Mouse (Mus musculus): ENCODE measurements around the gene St6gal2. TPM values are rescaled to one million over a fixed set of nuclear protein-coding genes. Genes with fewer than 3 reads are reported as not detected.

St6gal2 gene
- total RNA-seq (2021) = 10 to 100 TPM; 36.7 to 47.0 TPM
- long read RNA-seq, experiment 1, full-length matches to known transcripts = 24 of 40 reads
- long read RNA-seq, experiment 1, partial matches to known transcripts = 6 of 40 reads
- long read RNA-seq, experiment 1, other reads (novel, unspliced or antisense) = 10 of 40 reads
- long read RNA-seq, experiment 2, full-length matches to known transcripts = 18 of 22 reads
- long read RNA-seq, experiment 2, partial matches to known transcripts = 1 of 22 reads
- long read RNA-seq, experiment 2, other reads (novel, unspliced or antisense) = 3 of 22 reads

- Histone ChIP-seq H3K27ac (peak within 1 kb of the TSS; percentile 98), H3K4me3 (peak within 1 kb of the TSS; percentile 87)
- no peak for TF ChIP-seq CTCF (IDR thresholded peaks at IDR 0.05)
- DNase-seq (ENCODE audit: extremely low spot score in 1 of 2, low spot score in 2 of 2) = peak; percentile 75 to 78
- intact Hi-C loops (cut with DNase I) = loop anchor here (5.0 to 10.0 kb wide), 3 partner anchors 38 to 361 kb away; no protein-coding TSS in a partner anchor
Observed at GRCm38 (mm10) chr17:55445250-55446184, at the start of gene St6gal2. TSS of gene St6gal2 (plus strand) at chr17:55445382.

GRCm38 (mm10) chr17:55406043-55406442, 39.1 kb upstream of the St6gal2 start:
- Histone ChIP-seq H3K4me3 (no peak overlapping the region), H3K27ac (peak overlapping the region; percentile 70)
- intact Hi-C loops (cut with DNase I) = loop anchor here (2.0 to 10.0 kb wide), 4 partner anchors 41 to 321 kb away; partner anchors contain the start of gene St6gal2
- no peak for TF ChIP-seq CTCF (IDR thresholded peaks at IDR 0.05)
- no peak for DNase-seq (ENCODE audit: extremely low spot score in 1 of 2, low spot score in 2 of 2)

- Histone ChIP-seq H3K27ac (no peak overlapping the region), H3K4me3 (no peak overlapping the region)
- DNase-seq (ENCODE audit: extremely low spot score in 1 of 2, low spot score in 2 of 2) = no peak
- TF ChIP-seq CTCF (IDR thresholded peaks at IDR 0.05) = no peak
- intact Hi-C loops (cut with DNase I) = no loop called here
Observed at GRCm38 (mm10) chr17:55416519-55416918, 28.7 kb upstream of the St6gal2 start.

- TF ChIP-seq CTCF (IDR thresholded peaks at IDR 0.05) = no peak
- Histone ChIP-seq H3K27ac (peak overlapping the region; percentile 98), H3K4me3 (peak overlapping the region; percentile 87)
- DNase-seq (ENCODE audit: extremely low spot score in 1 of 2, low spot score in 2 of 2) = no peak
- intact Hi-C loops (cut with DNase I) = loop anchor here (5.0 to 10.0 kb wide), 3 partner anchors 39 to 361 kb away; no protein-coding TSS in a partner anchor
Observed at GRCm38 (mm10) chr17:55446185-55446527, 974 bp downstream of the St6gal2 start.

GRCm38 (mm10) chr17:55446698-55447097, 1.5 kb downstream of the St6gal2 start:
- no peak for TF ChIP-seq CTCF (IDR thresholded peaks at IDR 0.05)
- Histone ChIP-seq H3K27ac (peak overlapping the region; percentile 98), H3K4me3 (peak overlapping the region; percentile 87)
- no peak for DNase-seq (ENCODE audit: extremely low spot score in 1 of 2, low spot score in 2 of 2)
- intact Hi-C loops (cut with DNase I) = loop anchor here (5.0 to 10.0 kb wide), 3 partner anchors 39 to 362 kb away; no protein-coding TSS in a partner anchor

- intact Hi-C loops (cut with DNase I) = no loop called here
- no peak for DNase-seq (ENCODE audit: extremely low spot score in 1 of 2, low spot score in 2 of 2)
- no peak for TF ChIP-seq CTCF (IDR thresholded peaks at IDR 0.05)
- Histone ChIP-seq H3K27ac (no peak overlapping the region), H3K4me3 (no peak overlapping the region)
Observed at GRCm38 (mm10) chr17:55450943-55451342, 5.8 kb downstream of the St6gal2 start.

- intact Hi-C loops (cut with DNase I) = no loop called here
- no peak overlapping the region for H3K4me3 ChIP-seq
- H3K27ac ChIP-seq = no peak overlapping the region
- TF ChIP-seq CTCF (IDR thresholded peaks at IDR 0.05) = no peak
- no peak for DNase-seq (ENCODE audit: extremely low spot score in 1 of 2, low spot score in 2 of 2)
Observed at GRCm38 (mm10) chr17:55454487-55454886, 9.3 kb downstream of the St6gal2 start.

GRCm38 (mm10) chr17:55460187-55460586, 15.0 kb downstream of the St6gal2 start:
- no peak for TF ChIP-seq CTCF (IDR thresholded peaks at IDR 0.05)
- intact Hi-C loops (cut with DNase I) = no loop called here

GRCm38 (mm10) chr17:55467579-55467978, 22.4 kb downstream of the St6gal2 start:
- intact Hi-C loops (cut with DNase I) = no loop called here
- no peak overlapping the region for H3K4me3 ChIP-seq
- H3K27ac ChIP-seq = no peak overlapping the region
- TF ChIP-seq CTCF (IDR thresholded peaks at IDR 0.05) = no peak
- no peak for DNase-seq (ENCODE audit: extremely low spot score in 1 of 2, low spot score in 2 of 2)

More at GRCm38 (mm10) chr17:55460187-55460586, 15.0 kb downstream of the St6gal2 start:
- H3K4me3 ChIP-seq = no peak overlapping the region
- H3K27ac ChIP-seq = no peak overlapping the region
- no peak for DNase-seq (ENCODE audit: extremely low spot score in 1 of 2, low spot score in 2 of 2)

GRCm38 (mm10) chr17:55468963-55469362, 23.8 kb downstream of the St6gal2 start:
- TF ChIP-seq CTCF (IDR thresholded peaks at IDR 0.05) = no peak
- no peak for DNase-seq (ENCODE audit: extremely low spot score in 1 of 2, low spot score in 2 of 2)
- intact Hi-C loops (cut with DNase I) = no loop called here
- no peak overlapping the region for H3K4me3 ChIP-seq
- no peak overlapping the region for H3K27ac ChIP-seq

GRCm38 (mm10) chr17:55475974-55476373, 30.8 kb downstream of the St6gal2 start:
- DNase-seq (ENCODE audit: extremely low spot score in 1 of 2, low spot score in 2 of 2) = no peak
- intact Hi-C loops (cut with DNase I) = loop anchor here (5.0 to 10.0 kb wide), 3 partner anchors 391 to 1124 kb away; no protein-coding TSS in a partner anchor
- Histone ChIP-seq H3K4me3 (no peak overlapping the region), H3K27ac (no peak overlapping the region)
- no peak for TF ChIP-seq CTCF (IDR thresholded peaks at IDR 0.05)

GRCm38 (mm10) chr17:55477361-55477760, 32.2 kb downstream of the St6gal2 start:
- TF ChIP-seq CTCF (IDR thresholded peaks at IDR 0.05) = peak; percentile 61
- no peak for DNase-seq (ENCODE audit: extremely low spot score in 1 of 2, low spot score in 2 of 2)
- Histone ChIP-seq H3K4me3 (no peak overlapping the region), H3K27ac (no peak overlapping the region)
- intact Hi-C loops (cut with DNase I) = loop anchor here (5.0 to 10.0 kb wide), 3 partner anchors 393 to 1125 kb away; no protein-coding TSS in a partner anchor

All from left cerebral cortex, adult 2 months (tissue).